Mouse (Mus musculus) layer of hippocampus, adult 2 months (tissue): ENCODE data around the gene Gm5767. TPM values are rescaled to one million over a fixed set of nuclear protein-coding genes. Genes with fewer than 3 reads are reported as not detected.
A peak's percentile ranks its signal among the peaks of the same experiment; 100 is the strongest.

ENCODE experiments used
- DNase-seq, 2 experiments: peaks; one replicate each; pipeline ENCODE4 v3.0.0; 2022; ENCODE audit warnings: low spot score in 2 of 2
- H3K27ac ChIP-seq: fragments of 200-600 bp; 2 replicates; pipeline ENCODE4 v1.8.1; 2022
- H3K4me3 ChIP-seq: fragments of 200-600 bp; 2 replicates; pipeline ENCODE4 v1.8.1; 2022; ENCODE audit warnings: mild to moderate bottlenecking
- CTCF ChIP-seq: fragments of 200-600 bp; conservative IDR thresholded peaks from 2 replicates; pipeline ENCODE4 v1.8.1; 2022; ENCODE audit warnings: antibody characterized with exemption, mild to moderate bottlenecking, moderate library complexity
- long read RNA-seq, 2 experiments: library from polyadenylated mRNA; stranded (forward); transcript quantifications; one replicate each; pipeline ENCODE4 v2.0.0; 2021; ENCODE audit warnings: borderline mapping rate in 2 of 2
- total RNA-seq, 2 experiments: library from RNA; stranded (reverse); gene quantifications; 2 replicates each; pipeline ENCODE4 v1.2.3; 2021

The Gm5767 gene
- not detected for total RNA-seq
- long read RNA-seq, experiment 1: 0 reads
- long read RNA-seq, experiment 2: 0 reads

GRCm38 (mm10) chr16:8680470-8680869, at the start of gene Gm5767:
Gene Gm5767, plus strand, starts transcription at chr16:8680770.
- DNase-seq: no peak
- Histone ChIP-seq H3K27ac (no peak within 1 kb of the TSS), H3K4me3 (no peak within 1 kb of the TSS)
- no peak for TF ChIP-seq CTCF

GRCm38 (mm10) chr16:8631428-8631827, 49.1 kb upstream of the Gm5767 start:
- DNase-seq: no peak
- Histone ChIP-seq H3K4me3 (no peak overlapping the region), H3K27ac (no peak overlapping the region)
- TF ChIP-seq CTCF: no peak

DNA sequence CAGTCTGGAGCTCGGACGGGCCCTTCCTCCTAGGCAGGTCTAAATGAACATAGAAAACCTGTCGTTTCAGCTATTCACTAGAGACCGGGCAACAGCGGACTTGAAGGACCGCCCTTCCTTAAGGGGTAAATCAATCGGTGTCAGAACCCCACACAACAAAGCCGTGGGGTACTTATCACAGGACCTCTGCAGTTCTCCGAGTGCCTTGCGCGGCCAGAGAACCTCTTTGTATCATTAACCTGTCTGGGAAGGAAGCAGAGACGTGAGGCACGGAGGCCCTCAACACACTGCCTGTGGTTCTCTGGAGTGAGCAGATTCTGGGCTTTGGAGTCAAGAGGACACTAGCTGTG, 43.7 kb upstream of the Gm5767 start:
- Histone ChIP-seq H3K27ac (peak overlapping the region; percentile 92), H3K4me3 (peak overlapping the region; percentile 96)
- no peak for DNase-seq
- no peak for TF ChIP-seq CTCF

DNA sequence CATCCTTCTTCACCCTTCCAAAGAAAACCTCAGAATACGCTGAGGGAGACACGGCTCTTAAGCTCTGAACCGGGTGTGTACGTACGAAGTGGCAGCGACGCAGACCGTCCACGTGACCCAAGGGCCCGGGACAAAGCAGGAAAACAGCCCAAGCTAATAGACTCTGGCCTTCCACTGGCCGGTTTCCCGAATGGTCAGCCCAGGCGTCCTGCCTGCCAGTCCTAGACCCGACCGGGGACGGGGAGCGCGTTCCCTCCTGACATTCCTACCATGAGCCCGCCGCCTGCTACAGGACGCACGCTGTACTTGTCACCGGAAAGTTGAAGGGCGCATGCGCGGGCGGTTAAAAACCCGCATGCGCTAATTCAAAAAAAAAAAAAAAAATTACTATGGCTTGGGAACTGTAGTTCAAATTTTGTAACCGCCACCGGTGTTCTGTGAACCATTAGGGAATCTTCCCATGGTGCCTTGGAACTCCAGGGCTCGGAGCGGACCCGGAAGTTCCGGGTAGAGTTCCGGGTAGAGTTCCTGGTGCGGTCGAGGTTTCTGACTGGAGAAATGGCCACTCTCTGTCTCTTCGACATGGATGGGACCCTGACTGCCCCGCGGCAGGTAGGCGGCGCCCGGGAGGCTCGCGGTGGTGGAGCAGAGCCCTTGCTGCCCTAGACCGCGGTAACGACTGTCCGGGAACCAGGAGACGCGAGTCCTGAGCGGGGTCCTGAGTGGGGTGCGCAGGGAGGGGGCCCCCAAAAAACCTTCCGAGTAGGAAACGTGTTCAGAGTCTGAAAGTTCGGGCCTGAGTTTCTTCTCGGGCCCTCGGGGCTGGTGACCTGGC, 43.1 kb upstream of the Gm5767 start, which contains the start of the genes Pmm2 and Tmem186:
Gene Pmm2, plus strand, starts transcription at position 458 of the 835 bp plus-strand sequence.
Gene Tmem186, minus strand, starts transcription at position 496 of the 835 bp plus-strand sequence.
- peak; percentile 48 for TF ChIP-seq CTCF
- Histone ChIP-seq H3K4me3 (peak within 1 kb of the TSS; percentile 96), H3K27ac (peak within 1 kb of the TSS; percentile 92)
- peak; percentile 79 to 90 for DNase-seq

DNA sequence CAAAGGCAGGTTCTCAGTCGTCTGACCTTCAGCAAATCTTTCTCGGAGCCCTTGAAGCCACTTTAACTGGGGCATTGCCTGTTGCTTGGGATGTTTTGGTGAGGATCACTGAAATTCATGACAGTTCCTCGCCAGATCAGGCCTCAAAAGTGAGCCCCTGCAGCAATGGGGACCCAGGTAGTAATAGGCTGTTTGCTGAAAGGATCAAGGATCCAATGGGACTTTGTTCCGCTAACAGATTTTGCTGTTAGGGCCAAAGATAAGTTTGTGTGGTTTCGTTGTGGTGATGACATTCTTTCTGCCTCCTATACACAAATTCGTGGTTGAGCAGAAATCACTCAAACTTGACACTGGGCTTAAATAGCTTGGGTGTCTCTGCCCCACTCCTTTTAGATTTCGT, 42.4 kb upstream of the Gm5767 start:
- no peak for TF ChIP-seq CTCF
- Histone ChIP-seq H3K4me3 (peak overlapping the region; percentile 96), H3K27ac (peak overlapping the region; percentile 92)
- no peak for DNase-seq

GRCm38 (mm10) chr16:8639466-8640191, 40.9 kb upstream of the Gm5767 start:
- Histone ChIP-seq H3K27ac (no peak overlapping the region), H3K4me3 (no peak overlapping the region)
- no peak for DNase-seq
- TF ChIP-seq CTCF: no peak

- Histone ChIP-seq H3K27ac (no peak overlapping the region), H3K4me3 (no peak overlapping the region)
- DNase-seq: peak in 1 of 2 experiments; percentile 39
- TF ChIP-seq CTCF: peak; percentile 93
These were observed 36.7 kb upstream of the Gm5767 start for GRCm38 (mm10) chr16:8643855-8644254.

- Histone ChIP-seq H3K4me3 (no peak overlapping the region), H3K27ac (peak overlapping the region; percentile 65)
- no peak for TF ChIP-seq CTCF
- no peak for DNase-seq
These were observed 35.0 kb upstream of the Gm5767 start for GRCm38 (mm10) chr16:8645546-8645945.

DNA sequence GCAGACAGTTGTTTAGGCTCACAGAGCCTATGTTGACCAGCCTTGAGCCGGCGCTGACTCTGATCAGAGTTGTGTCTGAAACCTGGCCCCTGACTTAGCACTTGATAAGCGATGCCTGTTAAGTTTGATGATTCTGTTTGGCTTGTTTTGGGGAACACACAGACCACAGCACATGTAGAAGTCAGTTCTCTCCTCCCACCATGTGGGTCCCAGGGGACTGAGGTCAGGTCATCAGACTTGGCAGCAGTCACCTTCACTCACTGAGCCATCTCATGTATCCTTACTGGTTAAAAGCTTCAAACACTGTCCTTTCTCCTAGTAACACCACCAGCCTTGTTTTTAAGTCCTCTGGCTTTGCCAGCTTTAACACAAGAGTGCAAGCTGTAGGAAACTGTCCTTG, 30.6 kb upstream of the Gm5767 start:
- H3K4me3 ChIP-seq: no peak overlapping the region
- TF ChIP-seq CTCF: no peak
- H3K27ac ChIP-seq: no peak overlapping the region
- DNase-seq: no peak

DNA sequence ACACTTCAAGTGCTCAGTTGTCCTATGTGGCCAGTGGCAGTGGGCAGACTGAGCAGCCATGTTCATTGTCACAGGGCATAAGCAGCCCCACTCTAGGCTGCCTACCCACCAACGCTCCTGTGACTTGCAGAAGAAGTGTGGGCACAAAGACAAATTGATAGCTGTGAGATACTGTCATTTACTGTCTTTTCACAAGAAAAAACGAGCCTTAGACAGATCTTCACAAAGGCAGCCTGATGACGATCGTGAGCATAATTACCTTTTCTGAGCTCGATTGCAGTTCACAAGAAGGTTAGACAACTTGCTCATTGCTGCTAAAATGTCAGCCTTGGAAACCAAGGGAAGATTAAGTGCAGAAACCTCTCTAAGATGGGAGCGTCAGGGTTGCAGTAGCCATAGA, 25.5 kb upstream of the Gm5767 start:
- Histone ChIP-seq H3K4me3 (no peak overlapping the region), H3K27ac (no peak overlapping the region)
- no peak for DNase-seq
- no peak for TF ChIP-seq CTCF

GRCm38 (mm10) chr16:8655599-8655998, 25.0 kb upstream of the Gm5767 start:
- TF ChIP-seq CTCF: no peak; the same call in 1 of the 2 replicates
- Histone ChIP-seq H3K27ac (no peak overlapping the region), H3K4me3 (no peak overlapping the region)
- no peak for DNase-seq

DNA sequence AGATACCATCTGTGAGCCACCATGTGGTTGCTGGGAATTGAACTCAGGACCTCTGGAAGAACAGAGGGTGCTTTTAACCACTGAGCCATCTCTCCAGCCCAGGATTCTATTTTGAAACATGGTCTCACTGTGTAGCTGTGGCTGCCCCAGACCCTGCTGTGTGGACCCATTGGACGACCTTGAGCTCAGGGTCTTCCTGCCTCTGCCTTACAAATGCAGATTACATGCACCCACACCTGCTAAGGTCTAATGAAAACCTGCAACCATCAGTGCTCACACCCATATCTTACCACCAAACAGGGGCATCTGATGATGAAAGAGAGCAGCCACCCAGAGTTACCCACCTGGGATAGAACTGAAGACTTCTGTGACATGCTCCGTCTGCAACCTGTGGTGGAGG, 24.3 kb upstream of the Gm5767 start:
- Histone ChIP-seq H3K4me3 (no peak overlapping the region), H3K27ac (no peak overlapping the region)
- TF ChIP-seq CTCF: no peak; the same call in none of the 2 replicates
- no peak for DNase-seq

DNA sequence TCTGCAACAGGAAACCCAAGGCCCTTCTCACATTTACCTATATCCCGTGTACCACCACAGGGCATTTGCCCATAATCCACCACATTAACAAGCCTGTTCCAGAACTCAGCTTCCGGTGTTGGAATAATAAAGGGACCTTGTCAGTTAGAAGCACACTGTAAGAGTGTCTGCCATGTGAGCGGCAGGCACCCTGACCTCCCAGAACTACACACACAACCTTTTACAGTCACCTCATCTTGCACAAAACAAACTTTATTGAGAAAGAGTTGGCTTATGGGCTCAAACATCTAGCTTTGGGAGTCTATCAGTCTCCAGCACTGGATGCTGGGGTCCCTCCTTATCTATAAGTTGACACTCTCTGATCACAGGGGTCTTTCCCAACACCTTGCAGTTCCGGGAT, 22.2 kb upstream of the Gm5767 start:
- Histone ChIP-seq H3K27ac (no peak overlapping the region), H3K4me3 (no peak overlapping the region)
- no peak for DNase-seq
- TF ChIP-seq CTCF: no peak

- TF ChIP-seq CTCF: no peak
- Histone ChIP-seq H3K27ac (no peak overlapping the region), H3K4me3 (no peak overlapping the region)
- no peak for DNase-seq
These were observed 21.8 kb upstream of the Gm5767 start for GRCm38 (mm10) chr16:8658764-8659163.
